Mouse (Mus musculus) forebrain, embryonic 10.5 days (tissue): ENCODE results near the gene St6galnac3. TPM values are rescaled to one million over a fixed set of nuclear protein-coding genes. Genes with fewer than 3 reads are reported as not detected.

Experiments used
- DNase-seq: peaks from one replicate; pipeline ENCODE4 v3.0.0-alpha.2; 2017; ENCODE audit warnings: low spot score; ENCODE audit errors: extremely low spot score
- H3K27ac ChIP-seq: fragments of 300-500 bp; sonication (generic); 2 replicates; pipeline ENCODE4 v1.5.1; 2016; ENCODE audit warnings: mild to moderate bottlenecking
- H3K27me3 ChIP-seq: fragments of 300-500 bp; sonication (generic); 2 replicates; pipeline ENCODE4 v1.6.1; 2016; ENCODE audit warnings: mild to moderate bottlenecking; ENCODE audit not compliant: poor library complexity, severe bottlenecking
- H3K36me3 ChIP-seq: fragments of 300-500 bp; sonication (generic); replicated peaks from 2 replicates; pipeline ENCODE4 v1.6.1; 2016; ENCODE audit warnings: mild to moderate bottlenecking, moderate library complexity
- H3K4me1 ChIP-seq: fragments of 300-500 bp; sonication (generic); 2 replicates; pipeline ENCODE4 v1.6.1; 2016
- H3K4me3 ChIP-seq: fragments of 300-500 bp; sonication (generic); 2 replicates; pipeline ENCODE4 v1.5.1; 2016; ENCODE audit warnings: mild to moderate bottlenecking, moderate library complexity
- H3K9me3 ChIP-seq: fragments of 300-500 bp; sonication (generic); 2 replicates; pipeline ENCODE4 v1.6.1; 2016; ENCODE audit warnings: mild to moderate bottlenecking, moderate library complexity
- WGBS: fragments of 180-500 bp; shearing (Covaris S2); methylation state at CpG from one replicate; pipeline ENCODE4 v1.1.7; 2016; 5-methylcytosine and 5-hydroxymethylcytosine counted together
- polyA plus RNA-seq: library from polyadenylated mRNA; unstranded; fragments of >200 nt; fragmentation: Nextera tagmentation; extraction: Ambion mirVana; gene quantifications from 2 replicates; pipeline ENCODE4 v1.2.1, GENCODE M21; 2016

St6galnac3 gene
- polyA plus RNA-seq, 1 experiment from 2014 or later, result 40.0 TPM

DNA sequence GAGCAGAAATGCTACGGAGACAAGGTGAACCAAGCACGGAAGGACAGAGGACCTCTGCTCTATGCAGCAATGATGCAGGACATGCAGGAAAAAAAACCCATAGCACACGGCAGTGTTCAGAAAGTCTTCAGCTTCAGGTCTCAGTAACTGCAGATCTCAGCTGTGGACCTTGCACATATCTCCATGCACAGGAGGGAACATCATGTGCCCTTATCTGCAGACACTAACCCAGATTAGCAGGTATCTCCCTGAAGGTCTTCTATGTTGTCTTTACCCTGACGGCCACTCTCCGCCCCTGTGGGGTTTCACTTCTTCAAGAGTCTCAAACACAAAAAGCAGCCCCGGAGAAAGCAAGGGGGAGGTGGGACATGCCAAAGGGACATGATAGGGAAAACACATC lies 244.0 kb downstream of the St6galnac3 start:
- no peak for DNase-seq
- Histone ChIP-seq H3K4me3 (no peak overlapping the region), H3K27ac (no peak overlapping the region), H3K27me3 (no peaks in the 10 kb centered on the region), H3K9me3 (no peaks in the 10 kb centered on the region), H3K4me1 (0 out of 2 replicates have a peak, but pooled peaks cover 6% of the 10 kb centered on the region), H3K36me3 (no peaks in the 10 kb centered on the region)
- WGBS, result 93% methylated on average over 6 of the region's 6 CpGs

DNA sequence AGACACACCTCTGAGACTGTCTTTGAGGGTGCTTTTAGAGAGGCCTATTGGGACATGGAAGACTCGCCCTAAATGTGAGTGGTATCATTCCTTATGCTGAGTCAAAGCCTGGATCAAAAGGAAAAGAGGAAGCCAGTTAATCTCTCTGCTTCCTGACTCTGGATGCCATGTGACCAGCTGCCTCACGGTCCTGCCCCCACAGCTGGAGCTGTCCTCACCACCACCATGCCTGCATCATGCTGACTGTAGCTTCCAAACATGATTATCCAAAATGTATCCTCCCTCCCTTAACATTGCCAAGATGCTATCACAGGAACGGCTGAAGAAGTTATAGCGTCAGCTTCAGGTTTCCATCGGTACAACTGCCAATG lies 244.4 kb downstream of the St6galnac3 start:
- 88% methylated on average over 5 of the region's 5 CpGs for WGBS
- Histone ChIP-seq H3K4me3 (no peak overlapping the region), H3K36me3 (no peaks in the 10 kb centered on the region), H3K27me3 (no peaks in the 10 kb centered on the region), H3K4me1 (0 out of 2 replicates have a peak, but pooled peaks cover 6% of the 10 kb centered on the region), H3K9me3 (no peaks in the 10 kb centered on the region), H3K27ac (no peak overlapping the region)
- DNase-seq, result no peak

DNA sequence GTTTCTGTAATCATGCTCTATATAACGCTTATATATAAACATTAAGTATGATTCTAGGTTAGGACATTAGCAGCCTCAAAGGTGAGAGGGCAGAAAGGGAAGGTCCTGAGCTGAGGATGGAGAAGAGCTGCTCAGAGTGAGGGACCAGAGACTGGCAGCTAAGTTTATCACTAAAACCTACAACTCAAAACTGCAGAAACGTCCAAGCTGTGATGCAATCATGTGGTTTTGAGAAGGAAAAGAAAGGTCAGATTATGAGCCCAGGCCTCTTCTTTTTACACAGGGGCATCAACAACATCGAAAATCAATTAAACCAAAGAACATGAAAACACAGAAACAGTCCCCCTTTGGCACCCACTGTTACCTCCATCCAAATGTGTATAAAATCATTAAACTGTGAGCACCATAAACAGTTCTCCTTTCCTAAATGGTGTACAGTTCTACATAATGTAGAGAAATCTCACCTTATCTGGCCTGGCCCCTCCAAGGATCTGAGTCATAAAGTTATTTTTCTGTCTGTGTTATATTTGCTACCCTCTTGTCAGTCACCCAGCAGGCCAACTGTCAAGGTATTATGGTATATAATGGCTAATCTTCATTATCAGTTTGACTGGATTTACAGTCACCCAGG lies 244.9 kb downstream of the St6galnac3 start:
- DNase-seq, result no peak
- no peaks in the 10 kb centered on the region for H3K27me3 ChIP-seq
- WGBS, result 92% methylated on average over 3 of the region's 3 CpGs

DNA sequence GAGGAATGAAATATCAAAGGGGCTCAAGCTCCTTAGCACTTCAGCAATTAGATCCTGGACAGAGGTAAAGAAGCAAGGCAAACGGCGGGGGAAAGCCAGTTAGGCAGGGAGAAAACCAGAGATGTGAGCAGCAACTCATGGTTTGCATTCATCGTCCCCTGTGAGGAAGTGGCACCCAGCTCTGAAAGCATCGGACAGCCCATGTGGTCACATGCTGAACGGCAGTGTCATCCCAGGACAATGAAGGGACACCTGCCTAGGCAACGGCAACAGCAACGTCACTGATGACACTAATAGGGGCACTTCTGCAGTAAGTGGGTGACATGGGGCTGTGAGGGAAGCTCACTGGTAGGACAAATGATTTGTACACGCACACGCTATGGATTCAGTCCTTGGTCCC lies 249.1 kb downstream of the St6galnac3 start:
- Histone ChIP-seq H3K27ac (no peak overlapping the region), H3K27me3 (no peaks in the 10 kb centered on the region), H3K36me3 (no peaks in the 10 kb centered on the region), H3K4me1 (no peaks in the 10 kb centered on the region), H3K9me3 (no peaks in the 10 kb centered on the region), H3K4me3 (no peak overlapping the region)
- no peak for DNase-seq
- WGBS, result 92% methylated on average over 9 of the region's 9 CpGs

More for the DNA sequence above, 244.9 kb downstream of the St6galnac3 start:
- no peak overlapping the region for H3K4me3 ChIP-seq
- no peaks in the 10 kb centered on the region for H3K36me3 ChIP-seq
- H3K4me1 ChIP-seq, result 0 out of 2 replicates have a peak, but pooled peaks cover 3% of the 10 kb centered on the region
- H3K9me3 ChIP-seq, result no peaks in the 10 kb centered on the region
- H3K27ac ChIP-seq, result no peak overlapping the region

DNA sequence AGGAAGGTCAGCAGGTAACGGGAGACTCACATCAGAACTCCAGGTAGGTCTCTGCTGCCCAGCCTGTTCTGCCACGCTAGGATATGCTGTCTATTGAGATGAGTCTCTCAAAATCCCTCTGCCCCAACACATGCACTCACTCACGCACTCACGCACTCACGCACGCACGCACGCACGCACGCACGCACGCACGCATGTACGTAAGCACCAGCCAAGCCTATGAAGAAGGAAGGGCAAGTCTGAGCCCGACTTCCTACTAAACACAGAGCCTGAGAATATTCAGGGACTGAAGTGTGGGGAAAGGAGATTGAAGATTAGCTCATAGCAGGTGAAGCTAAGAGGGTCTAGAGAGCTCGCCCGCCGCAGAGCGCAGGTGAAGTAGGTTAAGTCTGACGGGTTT lies 249.5 kb downstream of the St6galnac3 start:
- H3K4me3 ChIP-seq, result no peak overlapping the region

DNA sequence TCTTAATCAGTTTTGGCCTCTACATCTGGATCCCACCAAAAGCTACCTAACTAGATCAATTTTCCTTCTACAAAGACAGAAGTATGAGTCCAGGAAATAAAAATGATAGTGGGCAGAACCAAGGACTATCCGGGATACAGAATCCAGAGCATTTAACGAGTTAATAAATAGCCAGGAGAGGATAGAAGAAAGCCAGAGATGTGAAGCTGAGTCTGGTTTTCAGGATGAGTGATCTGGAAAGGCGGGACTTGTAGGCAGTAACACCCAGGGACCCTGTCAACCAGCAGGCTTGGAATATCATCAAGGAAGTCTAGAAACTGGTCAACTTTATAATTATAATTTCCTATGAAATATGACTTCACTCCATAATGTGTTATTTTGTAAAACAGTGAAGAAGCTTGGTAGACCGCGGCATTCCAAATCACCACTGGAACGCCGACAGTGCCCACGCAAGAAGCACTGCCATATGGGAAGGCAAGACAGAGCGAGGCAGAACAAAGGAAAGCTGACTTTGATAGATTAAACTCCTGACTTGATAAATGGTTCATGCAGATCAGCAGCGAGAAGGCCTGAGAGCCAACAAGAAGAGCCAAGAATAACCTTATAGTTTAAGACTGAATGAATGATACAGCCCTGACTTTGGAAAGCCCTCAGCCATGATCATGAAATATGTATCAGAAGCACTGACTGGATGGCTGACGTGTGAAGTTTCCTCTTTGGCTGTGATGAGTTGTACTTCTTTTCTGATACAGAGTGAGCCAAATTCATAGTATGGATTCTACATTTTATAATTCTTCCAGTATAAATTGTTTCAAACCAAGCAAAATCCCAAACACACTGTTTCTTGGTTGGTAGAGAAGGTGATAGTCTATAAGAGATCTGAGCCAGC lies 252.1 kb downstream of the St6galnac3 start:
- 97% methylated on average over 11 of the region's 11 CpGs for WGBS
- no peaks in the 10 kb centered on the region for H3K27me3 ChIP-seq
- DNase-seq, result no peak
- H3K36me3 ChIP-seq, result no peaks in the 10 kb centered on the region
- H3K4me1 ChIP-seq, result peaks cover 9% of the 10 kb centered on the region
- H3K27ac ChIP-seq, result no peak overlapping the region
- no peak overlapping the region for H3K4me3 ChIP-seq
- H3K9me3 ChIP-seq, result no peaks in the 10 kb centered on the region

More for the DNA sequence above, 249.5 kb downstream of the St6galnac3 start:
- WGBS, result 95% methylated on average over 20 of the region's 20 CpGs
- no peaks in the 10 kb centered on the region for H3K27me3 ChIP-seq
- no peaks in the 10 kb centered on the region for H3K36me3 ChIP-seq
- H3K4me1 ChIP-seq, result no peaks in the 10 kb centered on the region
- H3K27ac ChIP-seq, result no peak overlapping the region
- no peak for DNase-seq
- H3K9me3 ChIP-seq, result no peaks in the 10 kb centered on the region

DNA sequence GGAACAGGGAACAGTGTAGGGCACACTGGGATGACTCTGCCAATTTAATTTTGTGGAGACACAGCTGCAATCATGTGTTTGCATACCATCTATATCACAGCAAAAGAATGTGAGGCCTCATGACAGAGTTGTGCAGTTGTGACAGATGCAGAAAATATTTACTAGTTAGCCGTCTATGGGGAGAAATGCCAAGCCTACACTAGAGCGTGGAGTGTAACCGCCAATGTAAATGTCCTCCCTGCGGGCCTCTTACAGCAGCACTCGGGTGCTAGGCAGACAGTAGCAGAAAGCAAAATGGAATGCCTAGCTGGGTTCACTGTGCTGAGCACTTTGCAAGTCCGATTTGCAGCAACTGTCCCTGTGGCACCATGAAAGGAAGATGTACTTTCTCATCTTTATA lies 261.1 kb downstream of the St6galnac3 start:
- Histone ChIP-seq H3K36me3 (peaks cover 8% of the 10 kb centered on the region), H3K4me1 (peaks cover 2% of the 10 kb centered on the region), H3K4me3 (no peak overlapping the region), H3K9me3 (peaks cover 5% of the 10 kb centered on the region; the same call in 1 of the 2 replicates), H3K27me3 (no peaks in the 10 kb centered on the region), H3K27ac (no peak overlapping the region)
- no peak for DNase-seq
- WGBS, result 97% methylated on average over 6 of the region's 6 CpGs

DNA sequence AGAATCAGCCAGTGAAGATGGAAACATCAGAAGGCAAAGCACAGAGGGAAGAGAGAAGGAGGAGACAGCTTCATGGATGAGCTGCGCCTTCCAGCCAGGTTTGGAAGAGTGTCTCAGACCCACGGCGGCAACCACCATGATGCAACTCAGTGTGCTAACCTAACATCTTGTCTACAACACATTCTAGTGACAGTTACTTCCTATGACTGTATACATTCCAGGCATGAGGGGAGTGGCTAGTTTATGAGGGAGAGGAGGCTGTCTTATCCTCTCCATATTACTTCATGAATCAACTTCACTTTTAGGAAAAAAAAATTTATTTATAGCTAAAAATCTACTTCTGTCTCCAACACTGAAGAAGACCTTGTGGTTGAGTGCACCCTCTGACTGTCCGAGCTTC lies 264.8 kb downstream of the St6galnac3 start:
- H3K27ac ChIP-seq, result no peak overlapping the region
- H3K4me3 ChIP-seq, result no peak overlapping the region
- H3K9me3 ChIP-seq, result peaks cover 5% of the 10 kb centered on the region; the same call in 1 of the 2 replicates
- DNase-seq, result no peak
- H3K4me1 ChIP-seq, result peaks cover 14% of the 10 kb centered on the region; the same call in 1 of the 2 replicates
- 97% methylated on average over 4 of the region's 4 CpGs for WGBS
- H3K36me3 ChIP-seq, result 0 out of 2 replicates have a peak, but pooled peaks cover 6% of the 10 kb centered on the region
- no peaks in the 10 kb centered on the region for H3K27me3 ChIP-seq

DNA sequence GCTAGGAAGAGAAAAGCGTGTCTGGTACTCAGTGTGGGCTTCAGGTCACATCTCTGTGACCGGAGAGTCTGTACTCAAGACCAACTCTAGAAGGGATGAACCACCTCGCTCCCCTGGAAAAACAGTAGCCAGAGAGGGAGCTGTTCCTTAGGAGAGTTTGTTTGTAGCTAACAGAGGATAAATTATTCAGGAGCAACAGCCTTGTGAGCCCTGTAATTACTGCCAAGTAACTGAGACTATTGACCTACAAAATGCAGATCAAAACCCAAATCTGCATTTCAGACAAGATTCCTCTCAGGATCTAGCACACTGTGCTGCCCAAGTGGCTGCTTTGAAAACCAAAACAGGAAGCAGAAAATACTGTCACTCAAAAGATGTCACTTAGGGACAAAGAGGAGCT lies 266.4 kb downstream of the St6galnac3 start:
- H3K27ac ChIP-seq, result no peak overlapping the region
- H3K27me3 ChIP-seq, result no peaks in the 10 kb centered on the region
- DNase-seq, result no peak
- peaks cover 5% of the 10 kb centered on the region; the same call in 1 of the 2 replicates for H3K9me3 ChIP-seq
- H3K4me1 ChIP-seq, result peaks cover 14% of the 10 kb centered on the region; the same call in 1 of the 2 replicates
- H3K36me3 ChIP-seq, result 0 out of 2 replicates have a peak, but pooled peaks cover 6% of the 10 kb centered on the region
- no peak overlapping the region for H3K4me3 ChIP-seq
- WGBS, result 79% methylated on average over 3 of the region's 3 CpGs

DNA sequence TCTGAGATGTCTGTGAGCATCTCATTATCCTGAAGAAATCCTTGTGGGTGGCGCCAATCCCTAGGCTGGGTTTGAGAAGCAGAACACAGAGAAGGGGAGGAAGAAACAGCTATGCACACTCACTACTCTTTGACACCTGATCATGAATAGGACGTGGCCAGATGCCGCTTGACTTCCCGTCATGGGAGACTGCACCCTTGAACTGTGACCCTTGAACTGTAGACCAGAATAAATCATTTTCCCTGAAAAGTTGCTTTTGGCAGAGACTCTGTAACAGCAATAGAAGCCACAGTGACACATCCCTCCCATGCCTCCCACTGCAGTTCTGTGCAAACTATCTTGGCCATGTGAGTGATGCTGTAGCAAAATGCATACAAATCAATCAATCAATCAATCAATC lies 267.3 kb downstream of the St6galnac3 start:
- Histone ChIP-seq H3K4me3 (no peak overlapping the region), H3K36me3 (0 out of 2 replicates have a peak, but pooled peaks cover 6% of the 10 kb centered on the region), H3K4me1 (peaks cover 14% of the 10 kb centered on the region), H3K9me3 (peaks cover 5% of the 10 kb centered on the region; the same call in 1 of the 2 replicates), H3K27me3 (no peaks in the 10 kb centered on the region), H3K27ac (no peak overlapping the region)
- no peak for DNase-seq
- WGBS, result 93% methylated on average over 4 of the region's 4 CpGs

DNA sequence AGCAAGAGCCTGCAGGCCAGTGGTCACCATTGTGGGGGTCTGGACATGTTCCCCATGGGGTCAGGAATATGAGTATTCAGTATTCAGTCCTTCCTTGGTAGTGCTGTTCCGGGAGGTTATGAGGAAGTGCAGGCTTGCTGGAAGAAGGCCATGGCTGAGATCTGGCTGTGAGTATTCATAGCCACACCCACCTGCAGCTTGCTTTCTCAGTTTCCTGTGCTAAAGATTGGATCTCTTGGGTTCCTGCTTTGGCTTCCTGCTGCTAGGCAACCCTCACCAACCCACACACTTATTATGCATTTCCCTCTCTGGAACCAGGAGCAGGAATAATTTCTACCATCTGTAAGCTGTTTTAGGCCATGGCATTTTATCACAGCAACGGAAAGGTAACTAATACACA lies 267.8 kb downstream of the St6galnac3 start:
- no peaks in the 10 kb centered on the region for H3K27me3 ChIP-seq
- H3K36me3 ChIP-seq, result 0 out of 2 replicates have a peak, but pooled peaks cover 6% of the 10 kb centered on the region
- H3K4me3 ChIP-seq, result no peak overlapping the region
- WGBS, result 87% methylated on average over 2 of the region's 2 CpGs
- peaks cover 19% of the 10 kb centered on the region for H3K4me1 ChIP-seq
- peaks cover 5% of the 10 kb centered on the region; the same call in 1 of the 2 replicates for H3K9me3 ChIP-seq
- no peak for DNase-seq
- no peak overlapping the region for H3K27ac ChIP-seq

DNA sequence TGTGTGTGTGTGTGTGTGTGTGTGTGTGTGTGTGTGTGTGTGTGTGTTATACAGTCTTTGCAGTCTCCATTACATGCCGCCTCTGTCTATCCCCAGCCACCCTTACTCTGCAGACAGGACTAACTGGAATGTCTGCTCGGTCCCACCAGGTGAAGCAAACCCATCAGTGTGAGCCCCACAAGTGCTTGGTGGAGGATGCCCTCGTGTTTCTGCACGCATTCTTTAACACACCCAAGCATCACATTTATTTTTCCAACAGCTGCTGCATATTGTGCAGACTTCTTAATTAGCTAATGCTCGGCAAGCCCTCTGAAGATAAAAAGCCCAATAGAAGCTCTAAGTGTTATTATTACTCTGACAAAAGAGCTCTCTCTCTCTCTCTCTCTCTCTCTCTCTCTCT lies 268.7 kb downstream of the St6galnac3 start:
- H3K27me3 ChIP-seq, result no peaks in the 10 kb centered on the region
- peaks cover 5% of the 10 kb centered on the region; the same call in 1 of the 2 replicates for H3K9me3 ChIP-seq
- H3K36me3 ChIP-seq, result 0 out of 2 replicates have a peak, but pooled peaks cover 6% of the 10 kb centered on the region
- peak overlapping the region; percentile 40; the same call in 1 of the 2 replicates for H3K27ac ChIP-seq
- no peak for DNase-seq
- WGBS, result 80% methylated on average over 5 of the region's 5 CpGs
- H3K4me1 ChIP-seq, result peaks cover 23% of the 10 kb centered on the region
- H3K4me3 ChIP-seq, result no peak overlapping the region
